Mouse (Mus musculus) lung, adult 2 months (tissue): ENCODE measurements around the gene Casd1.

Source experiments
- CTCF ChIP-seq: fragments of 200-500 bp; IDR thresholded peaks from 2 replicates; pipeline ENCODE4 v1.5.1; 2011; ENCODE audit warnings: mild to moderate bottlenecking, low read length, control low read depth; ENCODE audit not compliant: insufficient read depth
- POLR2A ChIP-seq: fragments of 200-500 bp; IDR thresholded peaks from 2 replicates; pipeline ENCODE4 v1.6.1; 2011; ENCODE audit warnings: low read depth, mild to moderate bottlenecking, control low read depth, low read length, borderline replicate concordance; ENCODE audit errors: extremely low read depth

DNA sequence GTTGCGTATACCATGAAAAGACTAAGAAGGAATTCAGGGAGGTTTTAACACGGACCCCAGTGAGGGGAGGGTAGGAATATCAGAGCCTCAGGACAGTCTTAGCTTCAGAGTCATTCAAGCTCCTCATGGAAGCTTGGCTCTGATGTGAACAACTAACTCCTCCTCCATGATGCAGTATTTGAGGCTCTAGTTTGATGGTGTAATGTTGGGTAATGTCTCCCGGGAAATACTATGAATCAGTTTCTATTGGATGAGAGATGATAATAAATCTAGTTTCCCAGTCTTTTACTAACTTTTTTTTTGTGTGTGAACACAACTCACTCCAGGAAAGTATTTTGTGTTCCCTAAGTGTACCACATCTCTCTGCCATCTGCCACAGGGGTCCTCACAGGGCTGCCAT lies 11.9 kb upstream of the Casd1 start:
- TF ChIP-seq CTCF (no peak), POLR2A (no peak)
